Mouse (Mus musculus) embryonic facial prominence, embryonic 14.5 days (tissue): ENCODE measurements around the gene Ppp1r12c. TPM values are rescaled to one million over a fixed set of nuclear protein-coding genes. Genes with fewer than 3 reads are reported as not detected.

ENCODE experiments used
- ATAC-seq: fragments of 200-750 bp; cut with Nextera tagmentation; 2 replicates; pipeline ENCODE4 v1.8.0; 2017; ENCODE audit warnings: low read depth, moderate number of reproducible peaks, moderate TSS enrichment
- DNase-seq: peaks from one replicate; pipeline ENCODE4 v3.0.0-alpha.2; 2015; ENCODE audit warnings: low spot score
- H3K27ac ChIP-seq: fragments of 300-500 bp; sonication (generic); replicated peaks from 2 replicates; pipeline ENCODE4 v1.5.1; 2014; ENCODE audit warnings: low read depth, mild to moderate bottlenecking, low read length, moderate library complexity
- H3K27me3 ChIP-seq: fragments of 300-500 bp; sonication (generic); replicated peaks from 2 replicates; pipeline ENCODE4 v1.6.1; 2014; ENCODE audit warnings: low read length; ENCODE audit not compliant: control insufficient read depth, insufficient read depth
- H3K36me3 ChIP-seq: fragments of 300-500 bp; sonication (generic); 2 replicates; pipeline ENCODE4 v1.6.1; 2014; ENCODE audit warnings: low read length, mixed read lengths; ENCODE audit not compliant: control insufficient read depth, insufficient read depth
- H3K4me1 ChIP-seq: fragments of 300-500 bp; sonication (generic); 2 replicates; pipeline ENCODE4 v1.6.1; 2014; ENCODE audit warnings: antibody characterized with exemption, low read length; ENCODE audit not compliant: control insufficient read depth, insufficient read depth
- H3K4me2 ChIP-seq: fragments of 300-500 bp; sonication (generic); 2 replicates; pipeline ENCODE4 v1.6.1; 2014; ENCODE audit warnings: low read depth, mild to moderate bottlenecking, low read length, moderate library complexity, mixed read lengths
- H3K4me3 ChIP-seq: fragments of 300-500 bp; sonication (generic); 2 replicates; pipeline ENCODE4 v1.5.1; 2014; ENCODE audit warnings: low read depth, mild to moderate bottlenecking, low read length
- H3K9ac ChIP-seq: fragments of 300-500 bp; sonication (generic); 2 replicates; pipeline ENCODE4 v1.6.1; 2014; ENCODE audit warnings: low read depth, mild to moderate bottlenecking, low read length, moderate library complexity, mixed read lengths
- H3K9me3 ChIP-seq: fragments of 300-500 bp; sonication (generic); 2 replicates; pipeline ENCODE4 v1.6.1; 2016; ENCODE audit warnings: low read length; ENCODE audit not compliant: control insufficient read depth
- WGBS: fragments of 180-500 bp; shearing (Covaris S2); extraction: QIAGEN DNeasy Blood & Tissue Kit; methylation state at CpG from one replicate; pipeline ENCODE4 v1.1.7; 2014; 5-methylcytosine and 5-hydroxymethylcytosine counted together
- polyA plus RNA-seq: library from polyadenylated mRNA; unstranded; fragments of >200 nt; fragmentation: Nextera tagmentation; extraction: Ambion mirVana; gene quantifications from 2 replicates; pipeline ENCODE4 v1.2.1, GENCODE M21; 2014

Ppp1r12c gene
- polyA plus RNA-seq, 1 experiment from 2014 or later, result 49.2 TPM

DNA sequence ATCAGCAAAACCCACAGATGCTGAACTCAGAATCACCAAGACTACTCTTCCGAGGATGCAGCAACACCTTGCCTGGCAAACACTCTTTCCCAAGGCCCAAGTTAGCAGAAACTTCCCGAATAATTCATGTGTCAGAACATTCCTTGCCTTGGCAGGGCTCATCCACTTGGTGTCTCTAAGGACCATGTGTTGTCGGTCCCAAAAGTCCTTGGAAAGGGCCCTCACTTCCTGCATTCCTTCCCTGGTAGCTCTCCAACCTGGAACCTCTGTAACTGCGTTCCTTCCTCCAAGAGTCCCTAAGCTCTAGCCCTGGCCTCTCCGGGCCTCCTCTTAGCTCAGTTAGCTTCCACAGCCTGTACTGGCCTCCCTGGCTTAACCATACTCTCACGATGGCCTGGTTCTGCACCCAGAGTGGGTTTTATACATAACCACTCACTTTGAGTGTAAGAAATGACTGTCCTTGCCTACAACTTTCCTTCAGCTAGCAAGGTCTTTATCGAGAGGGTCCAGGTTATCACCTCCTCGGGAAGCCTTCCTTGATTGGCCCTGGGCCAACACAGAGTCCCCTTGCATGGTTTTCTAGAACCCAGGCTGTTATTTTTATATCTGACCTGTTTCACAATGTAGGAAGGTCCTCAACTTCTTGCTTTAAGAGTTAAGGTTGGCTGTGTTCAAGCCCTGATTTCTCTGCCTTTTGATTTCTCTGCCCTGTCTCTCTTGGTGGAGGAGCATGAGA, 10.2 kb upstream of the Ppp1r12c start:
- 70% methylated on average over 8 of the region's 8 CpGs for WGBS
- H3K36me3 ChIP-seq, result no peaks in the 10 kb centered on the region
- no peak overlapping the region for H3K9ac ChIP-seq
- H3K27me3 ChIP-seq, result no peaks in the 10 kb centered on the region
- DNase-seq (no peak), ATAC-seq (no peak)
- no peak overlapping the region for H3K4me3 ChIP-seq
- peaks cover 8% of the 10 kb centered on the region; the same call in 1 of the 2 replicates for H3K4me1 ChIP-seq
- H3K4me2 ChIP-seq, result no peak overlapping the region
- H3K9me3 ChIP-seq, result no peaks in the 10 kb centered on the region
- no peak overlapping the region for H3K27ac ChIP-seq

DNA sequence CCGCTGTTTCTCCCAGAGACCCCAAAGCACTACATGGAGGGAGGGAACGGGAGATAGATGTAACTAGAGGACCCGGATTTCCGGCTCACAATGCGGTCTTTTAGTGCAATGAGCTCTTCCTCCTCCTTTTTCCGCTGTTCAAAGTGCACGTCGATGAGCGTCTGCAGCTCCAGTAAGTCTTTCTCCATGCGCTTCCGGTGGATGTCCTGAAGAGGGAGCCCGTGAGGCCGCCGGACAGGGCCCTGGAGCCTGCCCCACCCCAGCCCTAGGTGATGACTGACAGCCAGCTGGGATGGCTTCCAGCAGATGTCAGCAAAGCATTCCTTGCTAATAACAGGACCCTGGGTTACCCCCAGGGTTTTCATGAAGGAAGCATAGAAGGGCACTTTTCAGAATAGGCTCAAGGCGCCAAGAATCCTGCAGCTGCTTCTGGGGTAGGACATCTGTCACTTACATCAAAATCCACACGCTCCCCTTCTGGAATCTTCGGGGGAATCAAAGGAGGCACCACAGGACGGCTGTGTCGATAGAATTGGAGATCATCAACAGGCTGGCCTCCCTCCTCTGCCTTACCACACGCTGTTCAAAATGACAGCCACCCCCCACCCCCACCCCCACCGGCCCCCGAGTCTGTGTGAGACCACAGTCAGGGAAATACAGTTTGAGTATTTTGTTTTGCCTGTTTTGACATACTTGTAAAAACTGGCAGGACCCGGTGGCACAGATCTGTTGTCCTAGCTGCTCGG, 8.6 kb upstream of the Ppp1r12c start:
- Histone ChIP-seq H3K4me2 (peak overlapping the region; percentile 29), H3K27ac (no peak overlapping the region; the same call in 1 of the 2 replicates), H3K36me3 (no peaks in the 10 kb centered on the region), H3K27me3 (no peaks in the 10 kb centered on the region), H3K9me3 (no peaks in the 10 kb centered on the region), H3K4me1 (peaks cover 8% of the 10 kb centered on the region; the same call in 1 of the 2 replicates), H3K9ac (no peak overlapping the region; the same call in 1 of the 2 replicates), H3K4me3 (no peak overlapping the region)
- DNase-seq (peak; percentile 92), ATAC-seq (peak; percentile 81)
- 11% methylated on average over 24 of the region's 24 CpGs for WGBS

DNA sequence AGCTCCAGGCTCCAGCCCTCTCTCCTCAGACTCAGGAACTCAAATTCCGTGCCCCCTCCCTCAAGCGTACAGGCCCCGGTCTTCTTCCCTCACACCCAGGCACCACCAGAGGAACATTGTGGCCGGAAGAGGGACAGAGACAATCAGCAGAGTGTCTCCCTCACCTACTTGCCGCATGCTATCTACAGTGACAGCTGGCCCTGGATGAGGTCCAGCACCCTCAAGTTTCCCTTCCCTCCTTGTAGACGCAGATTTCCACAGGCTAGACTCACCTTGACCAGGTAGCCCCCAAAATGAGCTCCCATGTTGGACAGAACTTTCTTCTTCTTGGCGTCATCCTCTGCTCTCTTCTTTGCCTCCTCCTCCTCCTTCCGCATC, 7.2 kb upstream of the Ppp1r12c start:
- Histone ChIP-seq H3K27me3 (no peaks in the 10 kb centered on the region), H3K27ac (no peak overlapping the region), H3K36me3 (no peaks in the 10 kb centered on the region), H3K4me2 (no peak overlapping the region), H3K9me3 (no peaks in the 10 kb centered on the region), H3K4me3 (no peak overlapping the region), H3K4me1 (peaks cover 5% of the 10 kb centered on the region; the same call in 1 of the 2 replicates), H3K9ac (no peak overlapping the region)
- WGBS, result 92% methylated on average over 8 of the region's 8 CpGs
- ATAC-seq (no peak), DNase-seq (no peak)

DNA sequence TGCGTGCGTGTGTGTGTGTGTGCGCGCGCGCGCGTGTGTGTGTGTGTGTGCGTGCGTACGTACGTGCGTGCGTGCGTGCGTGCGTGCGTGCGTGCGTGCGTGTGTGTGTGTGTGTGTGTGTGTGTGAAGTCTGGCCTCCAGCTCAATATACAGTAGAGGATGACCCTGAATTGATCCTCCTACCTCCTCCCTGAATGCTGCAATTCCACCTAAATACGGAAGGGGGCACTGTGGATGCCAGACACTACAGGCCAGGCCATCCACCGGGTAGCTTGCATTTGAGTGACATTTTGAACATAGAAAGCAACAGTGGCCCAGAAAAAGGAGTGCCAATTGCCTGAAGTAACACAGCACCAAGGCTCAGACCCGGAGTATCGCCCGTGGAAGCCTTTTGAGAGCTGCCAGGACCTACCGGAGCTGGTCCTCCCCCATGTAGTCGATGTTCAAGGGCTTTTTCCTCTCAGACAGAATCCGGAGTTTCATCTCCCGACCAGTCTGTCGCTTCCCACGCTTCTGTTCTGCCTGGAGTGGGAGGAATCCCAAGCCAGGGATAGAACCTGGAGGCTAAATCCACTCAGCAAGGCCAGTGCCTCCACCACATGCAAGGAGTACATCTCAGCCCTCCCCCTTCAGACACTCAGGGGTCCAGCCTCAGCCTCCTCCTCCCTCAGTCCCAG, 6.7 kb upstream of the Ppp1r12c start:
- 75% methylated on average over 20 of the region's 32 CpGs for WGBS
- ATAC-seq, result no peak
- Histone ChIP-seq H3K9ac (no peak overlapping the region), H3K4me1 (peaks cover 5% of the 10 kb centered on the region; the same call in 1 of the 2 replicates), H3K27ac (no peak overlapping the region), H3K4me3 (no peak overlapping the region), H3K9me3 (no peaks in the 10 kb centered on the region), H3K27me3 (no peaks in the 10 kb centered on the region), H3K36me3 (no peaks in the 10 kb centered on the region), H3K4me2 (no peak overlapping the region)
- no peak for DNase-seq

DNA sequence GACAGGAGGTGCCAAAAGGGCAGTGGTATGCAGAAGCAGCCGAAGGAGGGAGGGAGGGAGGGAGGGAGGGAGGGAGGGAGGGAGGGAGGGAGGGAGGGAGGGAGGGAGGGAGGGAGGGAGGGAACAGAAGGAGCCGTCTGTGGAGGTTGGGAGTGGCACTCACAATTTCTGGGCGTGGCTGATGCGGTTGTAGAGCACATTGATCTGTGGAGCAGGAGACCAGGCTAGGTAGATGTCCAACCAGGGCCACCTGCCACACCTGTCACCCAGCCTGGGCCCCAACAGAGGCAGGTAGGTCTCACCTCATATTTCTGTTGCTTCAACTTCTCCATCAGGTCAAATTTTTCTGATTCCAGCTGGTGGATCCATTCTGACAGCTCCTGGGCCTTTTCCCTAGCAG, 5.7 kb upstream of the Ppp1r12c start:
- Histone ChIP-seq H3K4me3 (no peak overlapping the region), H3K9me3 (no peaks in the 10 kb centered on the region), H3K36me3 (no peaks in the 10 kb centered on the region), H3K4me2 (no peak overlapping the region), H3K27ac (no peak overlapping the region), H3K9ac (no peak overlapping the region), H3K4me1 (peaks cover 5% of the 10 kb centered on the region; the same call in 1 of the 2 replicates), H3K27me3 (no peaks in the 10 kb centered on the region)
- no peak for ATAC-seq
- no peak for DNase-seq
- WGBS, result 62% methylated on average over 2 of the region's 4 CpGs

DNA sequence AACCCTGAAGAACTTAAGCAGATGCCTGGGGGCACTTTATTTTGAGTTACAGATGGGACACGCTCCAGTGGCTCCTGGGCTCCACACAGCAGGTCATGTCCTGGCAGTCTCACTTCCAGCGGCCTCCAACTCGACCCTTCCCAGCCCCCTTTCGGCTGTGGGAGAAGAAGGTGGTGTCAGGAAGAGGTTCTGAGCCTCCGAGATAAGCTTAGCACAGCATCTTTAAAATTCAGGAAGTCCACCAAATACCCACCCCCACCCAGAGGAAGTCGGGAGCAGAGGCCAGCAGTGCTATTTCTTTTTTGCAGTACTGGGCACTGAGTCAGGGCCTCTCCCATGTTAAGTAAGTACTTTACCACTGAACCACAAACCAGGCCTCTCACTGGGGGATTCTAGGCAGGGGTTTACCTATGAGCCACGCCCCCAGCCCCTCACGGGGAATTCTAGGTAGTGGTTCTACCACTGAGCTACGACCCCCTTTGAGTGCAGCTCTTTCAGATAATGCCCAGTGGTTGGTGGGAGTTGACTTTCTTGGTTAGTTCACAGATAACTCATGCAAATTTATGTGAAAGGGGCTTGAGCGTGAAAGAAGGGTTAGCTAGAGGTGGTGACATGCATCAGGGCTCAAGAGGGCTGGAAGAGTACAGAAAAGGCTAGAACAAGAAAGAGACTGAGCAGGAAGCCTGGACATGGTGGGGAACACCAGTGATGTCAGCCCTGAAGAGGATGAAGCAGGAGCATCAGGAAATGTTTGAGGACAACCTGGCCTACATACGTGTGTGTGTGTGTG, 3.4 kb upstream of the Ppp1r12c start:
- DNase-seq (no peak), ATAC-seq (no peak)
- Histone ChIP-seq H3K27me3 (no peaks in the 10 kb centered on the region), H3K4me2 (no peak overlapping the region), H3K4me1 (peaks cover 12% of the 10 kb centered on the region), H3K36me3 (no peaks in the 10 kb centered on the region), H3K4me3 (no peak overlapping the region), H3K27ac (no peak overlapping the region), H3K9ac (no peak overlapping the region), H3K9me3 (no peaks in the 10 kb centered on the region)
- 57% methylated on average over 11 of the region's 11 CpGs for WGBS

DNA sequence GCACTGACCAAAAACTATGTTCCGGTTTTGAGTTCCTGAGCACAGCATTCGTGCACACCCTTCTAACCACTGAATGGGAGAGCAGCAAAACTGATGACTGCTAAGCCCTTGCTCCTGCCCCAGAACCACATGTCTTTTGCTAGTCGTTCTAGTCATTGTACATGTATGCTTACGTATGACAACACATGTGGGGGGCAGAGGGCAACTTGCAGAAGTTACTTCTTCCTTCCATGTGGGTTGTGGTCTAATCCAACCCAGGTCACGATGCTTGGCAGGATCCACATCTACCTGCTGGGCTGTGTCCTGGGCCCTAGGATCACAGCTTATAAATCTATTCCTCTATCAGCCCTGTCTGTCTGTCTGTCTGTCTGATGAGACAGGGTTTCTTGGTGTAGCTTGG, 2.4 kb upstream of the Ppp1r12c start:
- Histone ChIP-seq H3K9me3 (no peaks in the 10 kb centered on the region), H3K9ac (no peak overlapping the region), H3K4me1 (peaks cover 17% of the 10 kb centered on the region), H3K36me3 (no peaks in the 10 kb centered on the region), H3K27me3 (no peaks in the 10 kb centered on the region), H3K4me2 (no peak overlapping the region), H3K27ac (no peak overlapping the region), H3K4me3 (no peak overlapping the region)
- ATAC-seq (no peak), DNase-seq (no peak)
- WGBS, result 75% methylated on average over 5 of the region's 5 CpGs

DNA sequence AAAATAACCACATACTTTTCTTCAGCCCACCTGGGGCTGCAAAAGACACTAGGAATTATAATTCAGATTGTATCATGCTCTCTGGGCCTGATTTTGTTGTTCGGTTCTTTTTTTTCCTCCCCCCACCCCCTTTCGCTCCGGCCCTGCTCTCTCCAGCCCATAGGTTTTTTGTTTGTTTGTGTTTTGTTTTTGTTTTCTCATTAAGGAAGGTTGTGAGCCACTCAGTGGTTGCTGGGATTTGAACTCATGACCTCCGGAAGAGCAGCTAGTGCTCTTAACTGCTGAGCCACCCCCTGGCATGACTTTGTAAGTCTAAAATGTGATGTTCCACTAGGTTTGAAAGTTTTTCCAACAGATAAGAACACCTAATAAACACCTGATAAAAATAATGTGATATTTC, 1.6 kb upstream of the Ppp1r12c start:
- H3K9me3 ChIP-seq, result no peaks in the 10 kb centered on the region
- no peak overlapping the region for H3K4me2 ChIP-seq
- peaks cover 22% of the 10 kb centered on the region for H3K4me1 ChIP-seq
- ATAC-seq, result no peak
- H3K27me3 ChIP-seq, result no peaks in the 10 kb centered on the region
- no peak for DNase-seq
- no peak overlapping the region for H3K4me3 ChIP-seq
- no peaks in the 10 kb centered on the region for H3K36me3 ChIP-seq
- WGBS, result 83% methylated on average over 4 of the region's 4 CpGs
- H3K9ac ChIP-seq, result no peak overlapping the region
- no peak overlapping the region for H3K27ac ChIP-seq
